Mouse (Mus musculus): ENCODE results near the gene 9230112D13Rik. TPM values are rescaled to one million over a fixed set of nuclear protein-coding genes. Genes with fewer than 3 reads are reported as not detected.

Gene 9230112D13Rik
- polyA plus RNA-seq, 1 experiment from 2014 or later: not detected

DNA sequence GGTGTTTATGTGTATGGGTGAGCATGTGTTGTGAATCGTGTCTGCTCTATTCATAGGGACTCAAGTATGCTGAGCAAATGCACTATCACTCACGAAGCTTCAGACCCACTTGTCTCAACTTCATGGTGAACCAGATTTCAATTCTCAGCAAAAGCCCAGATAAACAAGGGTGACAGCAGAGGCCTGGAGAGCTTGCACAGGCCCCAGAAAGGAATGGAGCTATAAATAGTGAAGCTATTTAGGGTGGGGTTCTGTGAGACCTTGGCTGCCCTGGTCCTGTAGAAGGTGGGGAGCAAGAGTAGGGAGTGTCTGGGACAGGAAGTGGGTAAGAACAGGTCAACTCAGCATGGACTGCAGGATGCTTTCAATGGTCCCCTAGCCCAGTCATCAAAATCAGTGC is 21.9 kb upstream of the 9230112D13Rik start:
- Histone ChIP-seq H3K4me3 (ENCODE audit: low read depth, low read length) (no peak overlapping the region), H3K27me3 (ENCODE audit: insufficient read depth, low read length) (peaks cover 28% of the 10 kb centered on the region), H3K36me3 (replicated peaks; ENCODE audit: insufficient read depth, low read length) (no peaks in the 10 kb centered on the region), H3K27ac (ENCODE audit: low read depth) (no peak overlapping the region), H3K4me2 (ENCODE audit: low read depth, low read length) (no peak overlapping the region), H3K9ac (replicated peaks) (no peak overlapping the region), H3K4me1 (ENCODE audit: insufficient read depth) (peaks cover 3% of the 10 kb centered on the region; the same call in 1 of the 2 replicates), H3K9me3 (ENCODE audit: low read length) (no peaks in the 10 kb centered on the region)
- DNase-seq (no peak), ATAC-seq (no peak)
- WGBS (ENCODE audit: insufficient replicate concordance): 52% methylated on average over 2 of the region's 2 CpGs
- no peak for TF ChIP-seq CTCF (IDR thresholded peaks at IDR 0.05; ENCODE audit: low read depth)
- no peak for TF ChIP-seq EP300 (IDR thresholded peaks at IDR 0.05; ENCODE audit: low read depth)

DNA sequence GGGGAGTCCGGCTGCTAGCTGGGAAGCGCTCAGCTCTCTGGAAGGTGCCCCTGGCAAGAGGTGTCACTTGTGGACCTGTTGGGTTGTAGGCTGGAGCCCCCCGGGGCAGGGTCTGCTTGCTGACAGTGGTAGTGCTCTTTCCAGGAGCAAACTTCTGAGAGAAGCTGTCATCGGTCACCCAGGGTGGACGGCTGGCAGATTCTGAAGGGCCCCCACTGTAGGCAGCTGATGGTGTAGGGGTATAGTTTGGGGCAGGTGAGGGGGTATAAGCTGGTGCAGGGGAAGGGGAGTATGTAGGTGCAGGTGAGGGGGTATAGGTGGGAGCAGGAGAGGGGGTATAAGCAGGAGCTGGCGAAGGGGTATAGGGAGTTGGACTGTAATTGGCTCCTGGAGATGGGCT is 21.4 kb upstream of the 9230112D13Rik start:
- 73% methylated on average over 6 of the region's 6 CpGs for WGBS (ENCODE audit: insufficient replicate concordance)
- Histone ChIP-seq H3K4me2 (ENCODE audit: low read depth, low read length) (no peak overlapping the region), H3K27me3 (ENCODE audit: insufficient read depth, low read length) (peaks cover 25% of the 10 kb centered on the region), H3K27ac (ENCODE audit: low read depth) (no peak overlapping the region), H3K9me3 (ENCODE audit: low read length) (no peaks in the 10 kb centered on the region), H3K36me3 (replicated peaks; ENCODE audit: insufficient read depth, low read length) (no peaks in the 10 kb centered on the region), H3K4me3 (ENCODE audit: low read depth, low read length) (no peak overlapping the region), H3K4me1 (ENCODE audit: insufficient read depth) (peaks cover 3% of the 10 kb centered on the region; the same call in 1 of the 2 replicates), H3K9ac (replicated peaks) (no peak overlapping the region)
- TF ChIP-seq EP300 (IDR thresholded peaks at IDR 0.05; ENCODE audit: low read depth) (no peak), CTCF (IDR thresholded peaks at IDR 0.05; ENCODE audit: low read depth) (no peak)
- ATAC-seq (no peak), DNase-seq (no peak)

DNA sequence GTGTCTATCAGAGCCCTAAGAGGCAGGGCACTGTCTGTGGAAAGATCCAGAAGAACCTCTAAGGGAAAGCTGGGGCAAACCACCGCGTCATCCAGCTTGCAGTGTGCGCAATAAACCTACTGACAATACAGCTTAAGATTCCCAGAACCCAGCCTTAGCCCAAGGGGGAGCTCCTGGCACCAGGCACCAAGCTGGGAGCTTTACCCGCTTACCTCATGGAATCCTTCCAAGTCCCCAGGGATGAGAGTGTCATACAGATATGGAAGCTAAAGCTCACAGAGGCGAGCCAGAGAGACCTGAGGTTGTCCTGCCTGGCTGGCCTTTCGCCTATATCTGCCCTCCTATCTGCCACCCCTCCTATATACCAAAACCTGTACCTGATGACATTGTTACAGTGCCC is 21.0 kb upstream of the 9230112D13Rik start:
- H3K9ac ChIP-seq (replicated peaks): no peak overlapping the region
- no peak overlapping the region for H3K4me2 ChIP-seq (ENCODE audit: low read depth, low read length)
- no peak for ATAC-seq
- no peak overlapping the region for H3K27ac ChIP-seq (ENCODE audit: low read depth)
- H3K9me3 ChIP-seq (ENCODE audit: low read length): no peaks in the 10 kb centered on the region
- H3K4me3 ChIP-seq (ENCODE audit: low read depth, low read length): no peak overlapping the region
- no peak for DNase-seq
- TF ChIP-seq EP300 (IDR thresholded peaks at IDR 0.05; ENCODE audit: low read depth): no peak
- TF ChIP-seq CTCF (IDR thresholded peaks at IDR 0.05; ENCODE audit: low read depth): no peak
- H3K4me1 ChIP-seq (ENCODE audit: insufficient read depth): no peaks in the 10 kb centered on the region
- H3K36me3 ChIP-seq (replicated peaks; ENCODE audit: insufficient read depth, low read length): no peaks in the 10 kb centered on the region
- H3K27me3 ChIP-seq (ENCODE audit: insufficient read depth, low read length): peaks cover 21% of the 10 kb centered on the region
- 82% methylated on average over 6 of the region's 6 CpGs for WGBS (ENCODE audit: insufficient replicate concordance)

DNA sequence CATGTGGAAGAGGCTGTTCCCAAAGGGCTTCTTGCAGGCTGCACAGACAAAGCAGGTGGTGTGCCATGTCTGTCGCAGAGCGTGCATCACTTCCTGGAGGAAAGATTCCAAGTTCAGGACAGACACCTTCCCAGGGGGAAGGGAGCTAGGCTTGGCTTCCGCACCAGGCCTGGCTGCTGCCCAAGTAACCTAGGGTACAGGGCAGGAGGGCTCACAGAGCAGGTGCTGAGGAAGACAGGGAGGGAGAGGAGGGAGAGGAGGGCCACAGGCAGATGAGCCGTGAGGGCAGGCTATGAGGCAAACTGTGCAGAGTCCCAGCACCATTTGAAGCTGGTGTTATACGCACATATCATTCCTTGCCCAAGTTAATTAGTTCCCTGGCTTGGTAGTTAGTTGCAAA is 19.3 kb upstream of the 9230112D13Rik start:
- TF ChIP-seq CTCF (IDR thresholded peaks at IDR 0.05; ENCODE audit: low read depth) (no peak), EP300 (IDR thresholded peaks at IDR 0.05; ENCODE audit: low read depth) (no peak)
- no peak overlapping the region for H3K27ac ChIP-seq (ENCODE audit: low read depth)

DNA sequence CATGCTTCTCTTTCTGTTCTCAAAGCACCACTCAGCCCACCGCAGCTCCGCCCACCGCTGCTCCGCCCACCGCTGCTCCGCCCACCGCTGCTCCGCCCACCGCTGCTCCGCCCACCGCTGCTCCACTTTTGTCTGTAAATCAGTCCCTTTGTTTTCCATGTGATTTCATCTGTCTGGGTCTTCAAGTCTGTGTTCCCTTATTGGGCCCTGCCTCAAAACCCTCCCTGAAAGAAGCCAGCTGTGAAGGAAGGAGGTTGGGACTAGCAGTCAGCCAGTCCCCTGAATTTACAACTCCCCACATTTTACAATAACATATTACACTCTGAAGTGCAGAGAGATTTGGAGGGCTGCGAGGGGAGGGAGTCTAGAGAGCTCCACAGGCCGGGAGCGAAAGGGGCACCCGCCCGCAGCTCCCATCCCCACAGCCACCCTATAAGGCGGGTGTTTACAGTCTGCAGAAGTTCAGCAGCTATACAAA is 18.1 kb upstream of the 9230112D13Rik start:
- peaks cover 9% of the 10 kb centered on the region for H3K27me3 ChIP-seq (ENCODE audit: insufficient read depth, low read length)
- no peak overlapping the region for H3K27ac ChIP-seq (ENCODE audit: low read depth)
- H3K4me2 ChIP-seq (ENCODE audit: low read depth, low read length): no peak overlapping the region
- H3K4me1 ChIP-seq (ENCODE audit: insufficient read depth): no peaks in the 10 kb centered on the region
- H3K36me3 ChIP-seq (replicated peaks; ENCODE audit: insufficient read depth, low read length): no peaks in the 10 kb centered on the region
- DNase-seq (no peak), ATAC-seq (no peak)
- no peak for TF ChIP-seq CTCF (IDR thresholded peaks at IDR 0.05; ENCODE audit: low read depth)
- no peak for TF ChIP-seq EP300 (IDR thresholded peaks at IDR 0.05; ENCODE audit: low read depth)
- H3K4me3 ChIP-seq (ENCODE audit: low read depth, low read length): no peak overlapping the region
- H3K9me3 ChIP-seq (ENCODE audit: low read length): no peaks in the 10 kb centered on the region
- WGBS (ENCODE audit: insufficient replicate concordance): 26% methylated on average over 15 of the region's 17 CpGs
- H3K9ac ChIP-seq (replicated peaks): no peak overlapping the region

More for the DNA sequence above, 19.3 kb upstream of the 9230112D13Rik start:
- Histone ChIP-seq H3K9ac (replicated peaks) (no peak overlapping the region), H3K27me3 (ENCODE audit: insufficient read depth, low read length) (peaks cover 10% of the 10 kb centered on the region), H3K4me1 (ENCODE audit: insufficient read depth) (no peaks in the 10 kb centered on the region), H3K4me3 (ENCODE audit: low read depth, low read length) (no peak overlapping the region), H3K9me3 (ENCODE audit: low read length) (no peaks in the 10 kb centered on the region), H3K36me3 (replicated peaks; ENCODE audit: insufficient read depth, low read length) (no peaks in the 10 kb centered on the region), H3K4me2 (ENCODE audit: low read depth, low read length) (no peak overlapping the region)
- no peak for DNase-seq
- no peak for ATAC-seq
- 80% methylated on average over 5 of the region's 5 CpGs for WGBS (ENCODE audit: insufficient replicate concordance)

DNA sequence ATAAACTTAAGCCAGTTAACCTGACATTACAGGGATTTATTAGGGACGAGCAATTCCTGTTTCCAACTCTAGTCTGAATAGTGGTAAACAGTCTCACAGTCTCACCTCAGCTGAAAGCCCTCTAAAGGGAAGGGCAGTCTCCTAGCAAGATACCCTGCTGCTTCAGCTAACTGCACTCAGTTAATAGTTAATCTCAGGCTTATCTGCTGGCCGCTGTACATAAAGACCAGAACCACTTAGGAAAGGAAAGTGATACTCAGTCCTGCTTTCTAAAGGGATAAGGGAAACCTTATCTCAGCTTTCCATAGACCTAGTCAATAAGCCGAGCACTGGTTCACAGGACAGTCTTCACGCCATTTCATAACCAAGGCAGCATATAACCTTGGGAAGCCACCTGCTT is 13.3 kb upstream of the 9230112D13Rik start:
- 39% methylated on average over 4 of the region's 4 CpGs for WGBS (ENCODE audit: insufficient replicate concordance)
- Histone ChIP-seq H3K4me1 (ENCODE audit: insufficient read depth) (no peaks in the 10 kb centered on the region), H3K9ac (replicated peaks) (no peak overlapping the region), H3K4me2 (ENCODE audit: low read depth, low read length) (peak overlapping the region; percentile 39), H3K9me3 (ENCODE audit: low read length) (no peaks in the 10 kb centered on the region), H3K27me3 (ENCODE audit: insufficient read depth, low read length) (no peaks in the 10 kb centered on the region), H3K27ac (ENCODE audit: low read depth) (no peak overlapping the region), H3K4me3 (ENCODE audit: low read depth, low read length) (peak overlapping the region; percentile 7; the same call in 1 of the 2 replicates), H3K36me3 (replicated peaks; ENCODE audit: insufficient read depth, low read length) (no peaks in the 10 kb centered on the region)
- TF ChIP-seq CTCF (IDR thresholded peaks at IDR 0.05; ENCODE audit: low read depth) (no peak), EP300 (IDR thresholded peaks at IDR 0.05; ENCODE audit: low read depth) (no peak)
- no peak for ATAC-seq
- no peak for DNase-seq

DNA sequence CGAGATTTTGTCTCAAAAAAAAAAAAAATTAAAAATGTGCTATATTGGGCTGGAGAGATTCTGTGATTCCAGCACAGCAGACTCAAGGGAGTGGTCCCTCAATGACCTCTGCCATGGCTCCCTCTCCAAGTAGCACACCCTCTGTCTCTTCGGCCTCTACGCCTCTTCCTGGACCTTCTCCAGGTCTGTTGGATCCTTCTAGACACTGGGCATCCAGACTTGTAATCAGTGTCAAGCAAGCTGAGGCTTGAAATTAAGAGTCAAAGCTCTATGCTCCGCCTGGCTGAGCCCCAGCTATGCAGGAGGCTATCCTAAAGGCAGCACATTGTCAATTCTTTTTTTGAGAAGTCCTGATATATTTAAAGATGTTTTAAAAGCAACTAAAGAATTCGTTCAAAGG is 10.9 kb upstream of the 9230112D13Rik start:
- Histone ChIP-seq H3K4me3 (ENCODE audit: low read depth, low read length) (no peak overlapping the region), H3K36me3 (replicated peaks; ENCODE audit: insufficient read depth, low read length) (no peaks in the 10 kb centered on the region), H3K27me3 (ENCODE audit: insufficient read depth, low read length) (no peaks in the 10 kb centered on the region), H3K4me1 (ENCODE audit: insufficient read depth) (no peaks in the 10 kb centered on the region), H3K9me3 (ENCODE audit: low read length) (no peaks in the 10 kb centered on the region), H3K9ac (replicated peaks) (no peak overlapping the region), H3K4me2 (ENCODE audit: low read depth, low read length) (no peak overlapping the region), H3K27ac (ENCODE audit: low read depth) (no peak overlapping the region)
- ATAC-seq (no peak), DNase-seq (no peak)
- WGBS (ENCODE audit: insufficient replicate concordance): 66% methylated on average over 5 of the region's 5 CpGs
- TF ChIP-seq CTCF (IDR thresholded peaks at IDR 0.05; ENCODE audit: low read depth): no peak
- no peak for TF ChIP-seq EP300 (IDR thresholded peaks at IDR 0.05; ENCODE audit: low read depth)
